Mouse (Mus musculus) cerebellum, adult 2 months (tissue): Measurements from ENCODE around the gene Sspo. TPM values are rescaled to one million over a fixed set of nuclear protein-coding genes. Genes with fewer than 3 reads are reported as not detected.

Experiments used
- DNase-seq, 2 experiments: peaks; one replicate each; pipeline ENCODE4 v3.0.0; 2021
- H3K27ac ChIP-seq: fragments of 200-500 bp; 2 replicates; pipeline ENCODE4 v1.5.1; 2012; ENCODE audit warnings: low read length, control low read depth, inconsistent platforms; ENCODE audit not compliant: insufficient read depth
- H3K27me3 ChIP-seq: fragments of 200-500 bp; 2 replicates; pipeline ENCODE4 v1.6.1; 2012; ENCODE audit warnings: inconsistent platforms, mild to moderate bottlenecking, low read length, moderate library complexity; ENCODE audit not compliant: control insufficient read depth, insufficient read depth
- H3K4me1 ChIP-seq: fragments of 200-500 bp; 2 replicates; pipeline ENCODE4 v1.6.1; 2011; ENCODE audit warnings: low read length; ENCODE audit not compliant: control insufficient read depth, insufficient read depth
- H3K4me3 ChIP-seq: fragments of 200-500 bp; replicated peaks from 2 replicates; pipeline ENCODE3; 2011; ENCODE audit warnings: mild to moderate bottlenecking, low read depth, low read length, control low read depth; ENCODE audit not compliant: insufficient read depth
- CTCF ChIP-seq: fragments of 200-500 bp; IDR thresholded peaks from 2 replicates; pipeline ENCODE4 v1.5.1; 2011; ENCODE audit warnings: low read depth, mild to moderate bottlenecking, control low read depth, low read length, moderate library complexity, borderline replicate concordance; ENCODE audit not compliant: insufficient read depth
- POLR2A ChIP-seq: fragments of 200-500 bp; IDR thresholded peaks from 2 replicates; pipeline ENCODE4 v1.6.1; 2011; ENCODE audit warnings: low read length, control low read depth, borderline replicate concordance; ENCODE audit not compliant: insufficient read depth
- WGBS: fragments of 180-500 bp; shearing (Covaris S2); methylation state at CpG from one replicate; pipeline ENCODE4 v1.1.7; 2018; 5-methylcytosine and 5-hydroxymethylcytosine counted together
- polyA plus RNA-seq: library from polyadenylated mRNA; depleted of rRNA; stranded (reverse); fragments of >200 nt; gene quantifications from 2 replicates; pipeline ENCODE4 v1.2.3, GENCODE M21; 2012; rRNA removed

Gene Sspo
- 3.7 and 5.0 TPM in 2 replicates for polyA plus RNA-seq

DNA sequence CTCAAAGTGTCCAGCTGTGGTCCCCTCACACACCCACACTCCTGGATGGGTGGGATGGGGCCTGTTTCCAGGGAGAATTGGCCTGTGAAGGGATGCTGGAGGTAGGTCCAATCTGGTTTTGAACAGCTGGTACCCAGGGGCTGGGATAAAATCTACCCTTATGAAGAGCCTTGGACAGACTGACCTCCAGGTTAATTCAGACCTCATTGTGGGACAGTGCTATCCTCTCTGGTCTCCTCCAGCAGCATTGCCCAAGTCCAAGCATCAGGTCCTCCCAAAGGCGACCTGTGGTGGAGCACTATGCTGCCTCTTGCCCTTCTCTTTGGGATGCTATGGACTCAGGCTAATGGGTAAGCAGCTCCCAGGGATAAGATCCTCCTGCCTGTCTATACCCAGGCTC is at the start of gene Sspo:
Gene Sspo (plus strand): TSS at position 301 of the 400 bp plus-strand sequence.
- WGBS: 79% methylated on average over 1 of the region's 1 CpGs
- DNase-seq: no peak
- Histone ChIP-seq H3K27ac (no peak within 1 kb of the TSS), H3K27me3 (no peaks in the 10 kb centered on the region), H3K4me1 (peaks cover 8% of the 10 kb centered on the region; the same call in 1 of the 2 replicates), H3K4me3 (no peak within 1 kb of the TSS)
- no peak for TF ChIP-seq CTCF
- TF ChIP-seq POLR2A: no peak

DNA sequence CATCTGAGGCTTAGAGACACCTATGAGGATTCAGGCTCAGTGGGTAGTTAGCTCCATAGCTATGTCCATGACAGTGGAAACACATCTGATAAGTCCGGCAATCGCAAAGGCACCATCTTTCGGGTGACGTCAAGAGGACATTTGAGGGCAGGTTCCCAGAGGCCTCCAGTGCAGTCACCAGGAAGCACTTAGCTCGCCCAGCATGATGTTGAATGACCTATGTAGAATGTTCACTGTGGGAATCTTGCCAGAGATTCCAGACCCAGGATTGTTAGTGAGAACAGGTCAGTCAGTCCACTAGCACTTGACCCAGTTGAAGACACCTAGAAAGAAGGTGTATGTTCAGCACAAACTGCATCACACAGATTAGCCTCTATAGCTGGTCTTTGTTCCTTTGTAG is 48.1 kb upstream of the Sspo start:
- Histone ChIP-seq H3K4me3 (no peak overlapping the region), H3K27me3 (no peaks in the 10 kb centered on the region), H3K4me1 (peaks cover 24% of the 10 kb centered on the region), H3K27ac (no peak overlapping the region)
- no peak for TF ChIP-seq POLR2A
- no peak for TF ChIP-seq CTCF
- 79% methylated on average over 5 of the region's 5 CpGs for WGBS
- DNase-seq: peak in 1 of 2 experiments; percentile 18

DNA sequence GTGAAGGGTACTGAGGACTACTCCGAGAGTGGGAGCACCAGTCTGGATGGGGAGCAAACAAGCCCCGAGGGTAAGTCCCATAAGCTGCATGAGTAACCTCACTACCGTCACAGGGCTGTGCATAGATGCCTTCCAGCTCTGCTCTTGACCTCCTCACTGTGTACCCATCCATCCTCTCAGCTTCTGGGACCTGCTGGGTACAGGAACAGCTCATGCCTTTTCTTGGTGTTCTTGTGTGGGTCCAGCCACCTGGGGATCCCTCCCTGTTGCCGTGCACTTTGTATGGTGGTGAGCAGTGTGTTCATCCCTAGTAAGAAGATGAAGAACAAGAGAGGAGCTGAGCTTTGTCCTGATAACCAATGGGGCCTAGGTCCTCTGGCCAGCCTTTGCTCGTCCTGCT is 44.0 kb upstream of the Sspo start:
- WGBS: 91% methylated on average over 5 of the region's 5 CpGs
- TF ChIP-seq POLR2A (no peak), CTCF (no peak)
- H3K4me1 ChIP-seq: peaks cover 16% of the 10 kb centered on the region
- no peaks in the 10 kb centered on the region for H3K27me3 ChIP-seq
- DNase-seq: no peak
- H3K27ac ChIP-seq: no peak overlapping the region
- H3K4me3 ChIP-seq: no peak overlapping the region

DNA sequence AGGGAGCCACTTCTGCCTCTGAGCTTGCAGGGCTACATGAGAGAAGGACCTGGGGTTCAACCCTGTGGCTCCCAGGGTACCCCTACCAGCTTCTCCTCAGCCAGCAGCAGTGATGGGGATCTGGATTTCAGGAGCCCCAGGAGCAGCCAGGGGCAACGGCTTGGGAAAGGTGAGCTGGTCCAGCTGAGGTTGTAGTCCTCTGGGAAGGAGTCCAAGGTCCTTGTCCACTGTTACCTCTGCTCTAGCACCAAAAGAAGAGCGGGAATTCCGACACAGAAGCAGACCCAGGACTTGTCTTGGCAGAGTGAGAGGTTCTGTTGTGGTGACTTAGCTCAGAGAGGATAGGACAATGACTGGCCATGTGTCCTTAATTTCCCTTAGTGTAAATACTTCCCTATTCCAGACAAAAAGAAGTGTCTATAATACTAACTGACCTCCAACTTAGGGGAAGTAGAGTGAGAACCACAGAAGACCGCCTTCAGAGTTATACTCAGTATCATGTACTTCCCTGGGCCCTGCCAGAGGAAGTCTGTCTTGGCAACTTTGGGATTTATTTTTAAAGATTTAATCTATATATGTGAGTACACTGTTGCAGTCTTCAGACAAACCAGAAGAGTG is 38.2 kb upstream of the Sspo start:
- H3K4me1 ChIP-seq: peaks cover 25% of the 10 kb centered on the region
- WGBS: 92% methylated on average over 4 of the region's 4 CpGs
- H3K4me3 ChIP-seq: no peak overlapping the region
- no peak for TF ChIP-seq CTCF
- TF ChIP-seq POLR2A: no peak
- DNase-seq: peak in 1 of 2 experiments; percentile 6
- H3K27me3 ChIP-seq: no peaks in the 10 kb centered on the region
- no peak overlapping the region for H3K27ac ChIP-seq

DNA sequence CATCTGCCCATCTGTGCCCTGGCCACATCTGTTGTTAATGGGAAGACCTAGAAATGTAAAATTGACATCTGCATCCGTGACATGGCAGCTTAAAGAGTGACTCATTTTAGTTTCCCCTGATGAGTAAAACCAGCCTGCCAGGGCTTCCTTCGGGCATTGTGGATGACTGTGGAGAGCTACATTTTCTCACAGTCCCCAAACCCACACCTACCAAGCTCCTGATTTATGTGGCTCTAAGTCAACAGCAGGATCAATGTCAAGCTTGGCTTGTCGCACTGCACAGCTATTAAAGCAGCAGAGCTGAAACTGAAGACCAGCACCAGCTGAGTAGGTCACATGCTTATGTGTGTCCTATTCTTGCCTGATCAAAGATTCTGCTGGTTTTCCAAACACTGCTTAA is 37.5 kb upstream of the Sspo start:
- 78% methylated on average over 3 of the region's 3 CpGs for WGBS
- H3K27ac ChIP-seq: no peak overlapping the region
- no peaks in the 10 kb centered on the region for H3K27me3 ChIP-seq
- TF ChIP-seq CTCF (no peak), POLR2A (no peak)
- DNase-seq: peak in 1 of 2 experiments; percentile 4
- H3K4me1 ChIP-seq: peaks cover 25% of the 10 kb centered on the region
- no peak overlapping the region for H3K4me3 ChIP-seq

DNA sequence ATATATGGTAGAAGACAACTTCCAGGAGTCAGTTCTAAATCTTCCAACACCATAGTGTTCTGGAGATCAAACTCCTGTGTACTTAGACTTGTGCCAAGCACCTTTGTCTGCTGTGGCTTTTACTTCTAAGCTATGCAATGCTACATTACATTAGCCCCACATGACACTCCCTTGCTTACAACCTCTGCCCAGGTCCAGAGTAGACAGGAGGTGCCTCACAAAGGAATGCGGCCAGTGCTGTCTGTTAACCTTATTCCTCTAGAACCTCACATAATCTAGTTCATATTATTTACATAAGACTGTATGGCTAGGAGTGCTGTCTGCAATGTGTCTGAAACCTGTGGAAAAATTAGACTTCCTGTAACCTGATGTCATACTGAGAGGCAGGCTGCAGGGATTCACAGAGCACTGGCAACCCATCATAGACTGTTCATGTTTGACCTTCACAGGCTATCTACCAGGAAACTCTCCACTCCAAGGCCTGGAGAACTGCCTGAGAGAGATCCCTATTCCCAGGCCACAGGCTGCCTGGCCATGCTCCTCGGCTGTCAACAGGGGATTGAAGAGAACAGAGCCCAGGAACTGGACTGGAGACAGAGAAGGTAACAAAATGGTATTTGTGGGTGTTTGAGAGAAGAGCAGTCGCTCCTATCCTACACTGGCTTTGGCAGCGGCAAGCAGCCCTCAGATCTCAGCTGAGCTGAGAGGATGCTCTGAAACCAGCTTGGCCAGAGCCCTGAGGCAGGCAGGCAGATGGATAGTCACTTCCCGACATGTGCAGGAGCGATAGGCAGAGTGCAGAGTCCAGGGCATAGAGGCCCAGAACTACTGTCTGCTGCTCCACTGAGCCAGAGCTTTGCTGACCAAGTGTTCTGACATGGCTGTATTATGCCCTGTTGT is 36.6 kb upstream of the Sspo start:
- TF ChIP-seq POLR2A (no peak), CTCF (no peak)
- Histone ChIP-seq H3K4me1 (peaks cover 25% of the 10 kb centered on the region), H3K27ac (peak overlapping the region; percentile 63), H3K4me3 (no peak overlapping the region), H3K27me3 (no peaks in the 10 kb centered on the region)
- DNase-seq: peak; percentile 59 to 64
- 23% methylated on average over 6 of the region's 6 CpGs for WGBS

DNA sequence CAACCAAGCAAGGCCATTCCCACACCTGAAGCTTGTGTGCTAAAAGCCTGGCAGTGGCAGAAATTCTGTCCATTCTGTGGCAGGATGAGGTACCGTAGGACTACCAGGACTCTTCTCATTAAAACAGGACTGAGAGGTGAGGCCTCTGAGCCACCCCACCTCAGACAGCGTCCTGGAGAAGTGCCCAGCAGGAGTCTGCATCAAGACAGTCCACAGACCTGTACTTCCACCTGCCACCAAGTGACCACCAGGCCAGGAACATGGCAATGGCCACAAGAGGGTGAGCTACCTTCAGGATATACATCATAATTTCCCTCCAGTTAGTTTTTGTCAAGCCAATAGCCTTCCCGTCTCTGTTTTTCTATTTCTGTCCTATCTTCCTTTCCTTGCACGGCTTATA is 35.9 kb upstream of the Sspo start:
- H3K27ac ChIP-seq: peak overlapping the region; percentile 63
- DNase-seq: peak in 1 of 2 experiments; percentile 40
- TF ChIP-seq CTCF (peak; percentile 28; the same call in 1 of the 2 replicates), POLR2A (no peak)
- WGBS: 34% methylated on average over 4 of the region's 4 CpGs
- no peaks in the 10 kb centered on the region for H3K27me3 ChIP-seq
- H3K4me1 ChIP-seq: peaks cover 25% of the 10 kb centered on the region
- no peak overlapping the region for H3K4me3 ChIP-seq
